Mouse (Mus musculus): ENCODE results near the gene Olfr1024. TPM values are rescaled to one million over a fixed set of nuclear protein-coding genes. Genes with fewer than 3 reads are reported as not detected.

The Olfr1024 gene
- polyA plus RNA-seq, 1 experiment from 2014 or later: not detected

Other genes starting within 250 kb of the Olfr1024 start
- gene Olfr154, start 240.6 kb downstream of the Olfr1024 start, polyA plus RNA-seq (2014; fragmentation: Nextera tagmentation; extraction: Ambion mirVana): not detected in 2 replicates
- gene Olfr1006, start 226.3 kb downstream of the Olfr1024 start, polyA plus RNA-seq (2014; fragmentation: Nextera tagmentation; extraction: Ambion mirVana): not detected in 2 replicates
- not detected in 2 replicates for gene Olfr1008, start 215.6 kb downstream of the Olfr1024 start, polyA plus RNA-seq (2014; fragmentation: Nextera tagmentation; extraction: Ambion mirVana)
- not detected in 2 replicates for gene Olfr1009, start 189.6 kb downstream of the Olfr1024 start, polyA plus RNA-seq (2014; fragmentation: Nextera tagmentation; extraction: Ambion mirVana)
- gene Olfr1012, start 142.3 kb downstream of the Olfr1024 start, polyA plus RNA-seq (2014; fragmentation: Nextera tagmentation; extraction: Ambion mirVana): not detected in 2 replicates
- gene Olfr1013, start 138.0 kb downstream of the Olfr1024 start, polyA plus RNA-seq (2014; fragmentation: Nextera tagmentation; extraction: Ambion mirVana): not detected in 2 replicates
- not detected in 2 replicates for gene Olfr1014, start 132.3 kb downstream of the Olfr1024 start, polyA plus RNA-seq (2014; fragmentation: Nextera tagmentation; extraction: Ambion mirVana)
- gene Olfr1015, start 123.0 kb downstream of the Olfr1024 start, polyA plus RNA-seq (2014; fragmentation: Nextera tagmentation; extraction: Ambion mirVana): not detected in 2 replicates
- gene Olfr1016, start 102.5 kb downstream of the Olfr1024 start, polyA plus RNA-seq (2014; fragmentation: Nextera tagmentation; extraction: Ambion mirVana): not detected in 2 replicates
- gene Olfr1018, start 86.6 kb downstream of the Olfr1024 start, polyA plus RNA-seq (2014; fragmentation: Nextera tagmentation; extraction: Ambion mirVana): not detected in 2 replicates
- gene Olfr1019, start 59.6 kb downstream of the Olfr1024 start, polyA plus RNA-seq (2014; fragmentation: Nextera tagmentation; extraction: Ambion mirVana): not detected in 2 replicates
- not detected in 2 replicates for gene Olfr1020, start 58.0 kb downstream of the Olfr1024 start, polyA plus RNA-seq (2014; fragmentation: Nextera tagmentation; extraction: Ambion mirVana)
- gene Olfr1022, start 36.5 kb downstream of the Olfr1024 start, polyA plus RNA-seq (2014; fragmentation: Nextera tagmentation; extraction: Ambion mirVana): not detected in 2 replicates
- gene Olfr1023, start 19.4 kb downstream of the Olfr1024 start, polyA plus RNA-seq (2014; fragmentation: Nextera tagmentation; extraction: Ambion mirVana): not detected in 2 replicates
- not detected in 2 replicates for gene Olfr1025-ps1, start 10.1 kb upstream of the Olfr1024 start, polyA plus RNA-seq (2014; fragmentation: Nextera tagmentation; extraction: Ambion mirVana)
- gene Olfr1026, start 16.5 kb upstream of the Olfr1024 start, polyA plus RNA-seq (2014; fragmentation: Nextera tagmentation; extraction: Ambion mirVana): not detected in 2 replicates
- gene Olfr1028, start 45.4 kb upstream of the Olfr1024 start, polyA plus RNA-seq (2014; fragmentation: Nextera tagmentation; extraction: Ambion mirVana): not detected in 2 replicates
- gene Olfr1029, start 68.8 kb upstream of the Olfr1024 start, polyA plus RNA-seq (2014; fragmentation: Nextera tagmentation; extraction: Ambion mirVana): not detected in 2 replicates
- gene Olfr1030, start 74.2 kb upstream of the Olfr1024 start, polyA plus RNA-seq (2014; fragmentation: Nextera tagmentation; extraction: Ambion mirVana): not detected in 2 replicates
- not detected in 2 replicates for gene Olfr1031, start 85.3 kb upstream of the Olfr1024 start, polyA plus RNA-seq (2014; fragmentation: Nextera tagmentation; extraction: Ambion mirVana)
- not detected in 2 replicates for gene Olfr1032, start 100.5 kb upstream of the Olfr1024 start, polyA plus RNA-seq (2014; fragmentation: Nextera tagmentation; extraction: Ambion mirVana)
- gene Olfr1033, start 115.6 kb upstream of the Olfr1024 start, polyA plus RNA-seq (2014; fragmentation: Nextera tagmentation; extraction: Ambion mirVana): 2.6 and 5.0 TPM in 2 replicates
- gene Olfr1034, start 140.8 kb upstream of the Olfr1024 start, polyA plus RNA-seq (2014; fragmentation: Nextera tagmentation; extraction: Ambion mirVana): 0.07 TPM in 2 replicates
- gene Olfr1036, start 168.9 kb upstream of the Olfr1024 start, polyA plus RNA-seq (2014; fragmentation: Nextera tagmentation; extraction: Ambion mirVana): not detected in 2 replicates
- gene Olfr1037, start 182.3 kb upstream of the Olfr1024 start, polyA plus RNA-seq (2014; fragmentation: Nextera tagmentation; extraction: Ambion mirVana): not detected in 2 replicates
- not detected in 2 replicates for gene Olfr1039, start 230.9 kb upstream of the Olfr1024 start, polyA plus RNA-seq (2014; fragmentation: Nextera tagmentation; extraction: Ambion mirVana)
- gene Olfr1040, start 241.7 kb upstream of the Olfr1024 start, polyA plus RNA-seq (2014; fragmentation: Nextera tagmentation; extraction: Ambion mirVana): not detected in 2 replicates

Data from stomach, embryonic 14.5 days (tissue).